In the genomic region with DNA sequence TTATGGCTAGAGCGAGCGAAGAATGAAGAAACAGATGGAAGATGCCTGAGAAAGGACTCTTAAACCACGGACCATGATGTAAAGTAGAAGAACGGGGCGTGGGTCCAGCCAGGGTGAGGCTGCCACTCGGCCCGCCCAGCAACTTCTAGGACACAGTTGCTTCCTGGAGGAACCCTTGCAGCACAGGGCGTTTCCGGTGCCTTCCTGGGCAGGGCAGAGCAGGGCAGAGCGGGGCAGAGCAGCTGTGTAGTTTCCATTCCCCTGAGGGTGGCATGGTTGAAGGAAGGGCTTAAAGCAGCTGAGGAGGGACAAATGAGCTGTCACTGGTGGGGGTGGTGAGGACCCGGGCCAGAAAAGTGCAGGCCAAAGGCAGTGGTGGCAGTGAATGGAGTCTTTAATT, we compare ENCODE assay signal across 8 mouse cellular contexts. TPM values are rescaled to one million over a fixed set of nuclear protein-coding genes. Genes with fewer than 3 reads are reported as not detected.
DNase-seq lines count a peak whose midpoint lies in the region; ATAC-seq lines count a peak whose summit lies in the region.

No protein-coding gene starts in this region.

- H3K9me3 ChIP-seq in heart, embryonic 12.5 days (replicated peaks): no peaks in the 10 kb centered on the region
- no peaks in the 10 kb centered on the region for H3K9me3 ChIP-seq in heart, embryonic 10.5 days

- H3K27me3 ChIP-seq in heart, embryonic 12.5 days (replicated peaks): no peaks in the 10 kb centered on the region
- no peaks in the 10 kb centered on the region for H3K27me3 ChIP-seq in heart, embryonic 10.5 days (ENCODE audit: insufficient read depth, poor library complexity, severe bottlenecking)

- no peak overlapping the region for H3K4me2 ChIP-seq in heart, embryonic 12.5 days

- WGBS in heart, embryonic 12.5 days: 78% methylated on average over 11 of the region's 11 CpGs
- 76% methylated on average over 11 of the region's 11 CpGs for WGBS in heart, embryonic 10.5 days

- no peak overlapping the region for H3K4me3 ChIP-seq in heart, embryonic 12.5 days
- no peak overlapping the region for H3K4me3 ChIP-seq in heart, embryonic 10.5 days

- H3K27ac ChIP-seq in heart, embryonic 12.5 days (ENCODE audit: poor library complexity, severe bottlenecking): no peak overlapping the region
- no peak overlapping the region for H3K27ac ChIP-seq in heart, embryonic 10.5 days

- no peaks in the 10 kb centered on the region for H3K4me1 ChIP-seq in heart, embryonic 12.5 days (replicated peaks)
- no peaks in the 10 kb centered on the region; the same call in 1 of the 2 replicates for H3K4me1 ChIP-seq in heart, embryonic 10.5 days

- H3K9ac ChIP-seq in heart, embryonic 12.5 days: no peak overlapping the region

- peak; percentile 36; the same call in 1 of the 2 replicates for ATAC-seq in heart, embryonic 12.5 days (ENCODE audit: insufficient number of reproducible peaks, low FRiP score)
- ATAC-seq in activated CD4-positive, CD25-positive, alpha-beta regulatory T cell, adult 4 months: peak; percentile 83
- peak; percentile 93 for ATAC-seq in megakaryocyte-erythroid progenitor cell, adult 5-6 weeks (replicated peaks; ENCODE audit: low FRiP score, low TSS enrichment, poor library complexity, severe bottlenecking)

- H3K36me3 ChIP-seq in heart, embryonic 12.5 days: peaks cover 9% of the 10 kb centered on the region; the same call in 1 of the 2 replicates
- H3K36me3 ChIP-seq in heart, embryonic 10.5 days: peaks cover 20% of the 10 kb centered on the region; the same call in 1 of the 2 replicates

- no peak for DNase-seq in heart, embryonic 10.5 days (ENCODE audit: low spot score)
- peak; percentile 48 for DNase-seq in kidney, postnatal 14 days
- no peak for DNase-seq in left cerebral cortex, adult 18-20 months (ENCODE audit: low spot score in 2 of 2)
- no peak for DNase-seq in frontal cortex, postnatal 36 days (ENCODE audit: low spot score in 2 of 2)
- DNase-seq in Muller cell, postnatal 12 days (ENCODE audit: inconsistent ontology term): no peak

RNA-seq across cellular contexts. Expression of gene Rab31, which starts 48.3 kb away (rescaled TPM):
- 31.2 and 33.4 TPM in 2 replicates for polyA plus RNA-seq in heart, embryonic 12.5 days (2016; fragmentation: Nextera tagmentation; extraction: Ambion mirVana)
- 35.7 and 42.2 TPM in 2 replicates for polyA plus RNA-seq in heart, embryonic 10.5 days (2016; fragmentation: Nextera tagmentation; extraction: Ambion mirVana)
- polyA plus RNA-seq in activated CD4-positive, CD25-positive, alpha-beta regulatory T cell, adult 4 months (2017; shearing (Covaris generic)): 1 to 10 TPM; 2.6 to 3.0 TPM
- 1.3 and 4.3 TPM in 2 replicates for total RNA-seq in megakaryocyte-erythroid progenitor cell, adult 5-6 weeks (2014; fragmentation: Nextera tagmentation)
- total RNA-seq in megakaryocyte-erythroid progenitor cell, adult 5-6 weeks (2017): 3.4 and 4.4 TPM in 2 replicates
- total RNA-seq in left cerebral cortex, adult 18-20 months (2021): 10 to 100 TPM; 50.2 to 51.1 TPM

RNA-seq across cellular contexts. Expression of gene Ppp4r1, which starts 58.1 kb away (rescaled TPM):
- 33.5 and 37.5 TPM in 2 replicates for polyA plus RNA-seq in heart, embryonic 12.5 days (2016; fragmentation: Nextera tagmentation; extraction: Ambion mirVana)
- polyA plus RNA-seq in heart, embryonic 10.5 days (2016; fragmentation: Nextera tagmentation; extraction: Ambion mirVana): 42.9 and 43.2 TPM in 2 replicates
- polyA plus RNA-seq in activated CD4-positive, CD25-positive, alpha-beta regulatory T cell, adult 4 months (2017; shearing (Covaris generic)): 10 to 100 TPM; 20.0 to 21.8 TPM
- 43.6 and 60.8 TPM in 2 replicates for total RNA-seq in megakaryocyte-erythroid progenitor cell, adult 5-6 weeks (2014; fragmentation: Nextera tagmentation)
- 23.8 and 37.2 TPM in 2 replicates for total RNA-seq in megakaryocyte-erythroid progenitor cell, adult 5-6 weeks (2017)
- 10 to 100 TPM; 36.3 to 45.4 TPM for total RNA-seq in left cerebral cortex, adult 18-20 months (2021)

Comparison
In these comparisons a context has a peak if more than half of its experiments do, and no peak if none do; other contexts are left out.
1. ATAC-seq: peak in every context shown above with its lines; median percentile 93 in megakaryocyte-erythroid progenitor cell, adult 5-6 weeks; 83 in activated CD4-positive, CD25-positive, alpha-beta regulatory T cell, adult 4 months; 36 in heart, embryonic 12.5 days.